Mouse (Mus musculus): ENCODE measurements at regions not wholly inside any gene's neighbourhood (a gene's known extent, or its start where the extent isn't known, plus 50 kb on each side); places are given as distances from the start of the nearest gene placed in this dataset.

GRCm38 (mm10) chr14:79929451-79929850 lies 54.4 kb upstream of the Olfm4 start:
- Histone ChIP-seq H3K27me3 (ENCODE audit: control insufficient read depth, insufficient read depth, insufficient read length) (no peaks in the 10 kb centered on the region), H3K4me2 (ENCODE audit: low read depth) (no peak overlapping the region), H3K79me2 (ENCODE audit: control insufficient read depth, insufficient read depth) (no peaks in the 10 kb centered on the region), H3ac (ENCODE audit: control insufficient read depth, insufficient read length) (no peak overlapping the region), H3K4me3 (no peak overlapping the region), H3K36me3 (ENCODE audit: control insufficient read depth, insufficient read depth) (no peaks in the 10 kb centered on the region)
- TF ChIP-seq SRF (IDR thresholded peaks at IDR 0.05; ENCODE audit: control insufficient read depth, insufficient read length, low read depth) (no peak), POLR2A (IDR thresholded peaks at IDR 0.05; ENCODE audit: insufficient read length, low read depth) (no peak), MYOG (IDR thresholded peaks at IDR 0.05; ENCODE audit: control insufficient read depth in 1 of 3, insufficient read depth in 1 of 3, insufficient read length in 2 of 3, low read depth in 2 of 3) (no peak), USF1 (IDR thresholded peaks at IDR 0.05; ENCODE audit: low read depth) (no peak), TCF12 (IDR thresholded peaks at IDR 0.05; ENCODE audit: insufficient read depth, poor library complexity, severe bottlenecking) (no peak), MYOD1 (IDR thresholded peaks at IDR 0.05; ENCODE audit: control insufficient read depth in 1 of 3, insufficient read length in 2 of 3, low read depth in 2 of 3) (no peak), TCF3 (IDR thresholded peaks at IDR 0.05; ENCODE audit: insufficient read length, low read depth) (no peak), MAX (IDR thresholded peaks at IDR 0.05; ENCODE audit: low read depth) (no peak), CEBPB (IDR thresholded peaks at IDR 0.05; ENCODE audit: insufficient read depth, poor library complexity, severe bottlenecking) (no peak), REST (IDR thresholded peaks at IDR 0.05; ENCODE audit: insufficient read depth, insufficient read length) (no peak), E2F4 (IDR thresholded peaks at IDR 0.05; ENCODE audit: insufficient read depth) (no peak), POLR2AphosphoS2 (IDR thresholded peaks at IDR 0.05; ENCODE audit: insufficient read length, low read depth) (no peak)

GRCm38 (mm10) chr14:79927161-79927560 lies 56.7 kb upstream of the Olfm4 start:
- Histone ChIP-seq H3K4me2 (ENCODE audit: low read depth) (no peak overlapping the region), H3ac (ENCODE audit: control insufficient read depth, insufficient read length) (no peak overlapping the region)

GRCm38 (mm10) chr14:79916960-79917848 lies 66.7 kb upstream of the Olfm4 start:
- no peak overlapping the region for H3K4me3 ChIP-seq
- H3ac ChIP-seq (ENCODE audit: control insufficient read depth, insufficient read length): no peak overlapping the region
- no peaks in the 10 kb centered on the region for H3K79me2 ChIP-seq (ENCODE audit: control insufficient read depth, insufficient read depth)
- no peak for TF ChIP-seq SRF (IDR thresholded peaks at IDR 0.05; ENCODE audit: control insufficient read depth, insufficient read length, low read depth)
- TF ChIP-seq POLR2A (IDR thresholded peaks at IDR 0.05; ENCODE audit: insufficient read length, low read depth): no peak
- TF ChIP-seq MYOD1 (IDR thresholded peaks at IDR 0.05; ENCODE audit: control insufficient read depth in 1 of 3, insufficient read length in 2 of 3, low read depth in 2 of 3): no peak
- no peak for TF ChIP-seq E2F4 (IDR thresholded peaks at IDR 0.05; ENCODE audit: insufficient read depth)
- no peak for TF ChIP-seq CEBPB (IDR thresholded peaks at IDR 0.05; ENCODE audit: insufficient read depth, poor library complexity, severe bottlenecking)
- no peak for TF ChIP-seq TCF12 (IDR thresholded peaks at IDR 0.05; ENCODE audit: insufficient read depth, poor library complexity, severe bottlenecking)
- TF ChIP-seq USF1 (IDR thresholded peaks at IDR 0.05; ENCODE audit: low read depth): no peak
- no peak for TF ChIP-seq MAX (IDR thresholded peaks at IDR 0.05; ENCODE audit: low read depth)
- TF ChIP-seq REST (IDR thresholded peaks at IDR 0.05; ENCODE audit: insufficient read depth, insufficient read length): no peak
- TF ChIP-seq TCF3 (IDR thresholded peaks at IDR 0.05; ENCODE audit: insufficient read length, low read depth): no peak
- TF ChIP-seq POLR2AphosphoS2 (IDR thresholded peaks at IDR 0.05; ENCODE audit: insufficient read length, low read depth): no peak
- TF ChIP-seq MYOG (IDR thresholded peaks at IDR 0.05; ENCODE audit: control insufficient read depth in 1 of 3, insufficient read depth in 1 of 3, insufficient read length in 2 of 3, low read depth in 2 of 3): no peak
- H3K36me3 ChIP-seq (ENCODE audit: control insufficient read depth, insufficient read depth): no peaks in the 10 kb centered on the region
- no peaks in the 10 kb centered on the region for H3K27me3 ChIP-seq (ENCODE audit: control insufficient read depth, insufficient read depth, insufficient read length)
- H3K4me2 ChIP-seq (ENCODE audit: low read depth): no peak overlapping the region

More at GRCm38 (mm10) chr14:79927161-79927560, 56.7 kb upstream of the Olfm4 start:
- Histone ChIP-seq H3K79me2 (ENCODE audit: control insufficient read depth, insufficient read depth) (no peaks in the 10 kb centered on the region), H3K27me3 (ENCODE audit: control insufficient read depth, insufficient read depth, insufficient read length) (no peaks in the 10 kb centered on the region), H3K36me3 (ENCODE audit: control insufficient read depth, insufficient read depth) (no peaks in the 10 kb centered on the region), H3K4me3 (no peak overlapping the region)
- TF ChIP-seq SRF (IDR thresholded peaks at IDR 0.05; ENCODE audit: control insufficient read depth, insufficient read length, low read depth) (no peak), CEBPB (IDR thresholded peaks at IDR 0.05; ENCODE audit: insufficient read depth, poor library complexity, severe bottlenecking) (no peak), REST (IDR thresholded peaks at IDR 0.05; ENCODE audit: insufficient read depth, insufficient read length) (no peak), TCF12 (IDR thresholded peaks at IDR 0.05; ENCODE audit: insufficient read depth, poor library complexity, severe bottlenecking) (no peak), MAX (IDR thresholded peaks at IDR 0.05; ENCODE audit: low read depth) (no peak), POLR2AphosphoS2 (IDR thresholded peaks at IDR 0.05; ENCODE audit: insufficient read length, low read depth) (no peak), TCF3 (IDR thresholded peaks at IDR 0.05; ENCODE audit: insufficient read length, low read depth) (no peak), E2F4 (IDR thresholded peaks at IDR 0.05; ENCODE audit: insufficient read depth) (no peak), USF1 (IDR thresholded peaks at IDR 0.05; ENCODE audit: low read depth) (no peak), POLR2A (IDR thresholded peaks at IDR 0.05; ENCODE audit: insufficient read length, low read depth) (no peak), MYOD1 (IDR thresholded peaks at IDR 0.05; ENCODE audit: control insufficient read depth in 1 of 3, insufficient read length in 2 of 3, low read depth in 2 of 3) (no peak), MYOG (IDR thresholded peaks at IDR 0.05; ENCODE audit: control insufficient read depth in 1 of 3, insufficient read depth in 1 of 3, insufficient read length in 2 of 3, low read depth in 2 of 3) (no peak)

GRCm38 (mm10) chr14:79914966-79915365 lies 68.9 kb upstream of the Olfm4 start:
- Histone ChIP-seq H3K4me3 (no peak overlapping the region), H3K36me3 (ENCODE audit: control insufficient read depth, insufficient read depth) (no peaks in the 10 kb centered on the region), H3K27me3 (ENCODE audit: control insufficient read depth, insufficient read depth, insufficient read length) (no peaks in the 10 kb centered on the region), H3K4me2 (ENCODE audit: low read depth) (no peak overlapping the region), H3ac (ENCODE audit: control insufficient read depth, insufficient read length) (no peak overlapping the region), H3K79me2 (ENCODE audit: control insufficient read depth, insufficient read depth) (no peaks in the 10 kb centered on the region)
- TF ChIP-seq MYOG (IDR thresholded peaks at IDR 0.05; ENCODE audit: control insufficient read depth in 1 of 3, insufficient read depth in 1 of 3, insufficient read length in 2 of 3, low read depth in 2 of 3): no peak
- no peak for TF ChIP-seq POLR2A (IDR thresholded peaks at IDR 0.05; ENCODE audit: insufficient read length, low read depth)
- no peak for TF ChIP-seq E2F4 (IDR thresholded peaks at IDR 0.05; ENCODE audit: insufficient read depth)
- no peak for TF ChIP-seq REST (IDR thresholded peaks at IDR 0.05; ENCODE audit: insufficient read depth, insufficient read length)
- TF ChIP-seq MYOD1 (IDR thresholded peaks at IDR 0.05; ENCODE audit: control insufficient read depth in 1 of 3, insufficient read length in 2 of 3, low read depth in 2 of 3): no peak
- TF ChIP-seq TCF12 (IDR thresholded peaks at IDR 0.05; ENCODE audit: insufficient read depth, poor library complexity, severe bottlenecking): no peak
- no peak for TF ChIP-seq TCF3 (IDR thresholded peaks at IDR 0.05; ENCODE audit: insufficient read length, low read depth)
- TF ChIP-seq POLR2AphosphoS2 (IDR thresholded peaks at IDR 0.05; ENCODE audit: insufficient read length, low read depth): no peak
- no peak for TF ChIP-seq SRF (IDR thresholded peaks at IDR 0.05; ENCODE audit: control insufficient read depth, insufficient read length, low read depth)
- TF ChIP-seq USF1 (IDR thresholded peaks at IDR 0.05; ENCODE audit: low read depth): no peak
- TF ChIP-seq MAX (IDR thresholded peaks at IDR 0.05; ENCODE audit: low read depth): no peak
- no peak for TF ChIP-seq CEBPB (IDR thresholded peaks at IDR 0.05; ENCODE audit: insufficient read depth, poor library complexity, severe bottlenecking)
